Mouse (Mus musculus) cerebellum, adult 2 months (tissue): ENCODE results near the gene Cenpm. TPM values are rescaled to one million over a fixed set of nuclear protein-coding genes. Genes with fewer than 3 reads are reported as not detected.

Source experiments
- DNase-seq, 2 experiments: peaks; one replicate each; pipeline ENCODE4 v3.0.0; 2021
- H3K27ac ChIP-seq: fragments of 200-500 bp; 2 replicates; pipeline ENCODE4 v1.5.1; 2012; ENCODE audit warnings: low read length, control low read depth, inconsistent platforms; ENCODE audit not compliant: insufficient read depth
- H3K27me3 ChIP-seq: fragments of 200-500 bp; 2 replicates; pipeline ENCODE4 v1.6.1; 2012; ENCODE audit warnings: inconsistent platforms, mild to moderate bottlenecking, low read length, moderate library complexity; ENCODE audit not compliant: control insufficient read depth, insufficient read depth
- H3K4me1 ChIP-seq: fragments of 200-500 bp; 2 replicates; pipeline ENCODE4 v1.6.1; 2011; ENCODE audit warnings: low read length; ENCODE audit not compliant: control insufficient read depth, insufficient read depth
- H3K4me3 ChIP-seq: fragments of 200-500 bp; replicated peaks from 2 replicates; pipeline ENCODE3; 2011; ENCODE audit warnings: mild to moderate bottlenecking, low read depth, low read length, control low read depth; ENCODE audit not compliant: insufficient read depth
- CTCF ChIP-seq: fragments of 200-500 bp; IDR thresholded peaks from 2 replicates; pipeline ENCODE4 v1.5.1; 2011; ENCODE audit warnings: low read depth, mild to moderate bottlenecking, control low read depth, low read length, moderate library complexity, borderline replicate concordance; ENCODE audit not compliant: insufficient read depth
- POLR2A ChIP-seq: fragments of 200-500 bp; IDR thresholded peaks from 2 replicates; pipeline ENCODE4 v1.6.1; 2011; ENCODE audit warnings: low read length, control low read depth, borderline replicate concordance; ENCODE audit not compliant: insufficient read depth
- WGBS: fragments of 180-500 bp; shearing (Covaris S2); methylation state at CpG from one replicate; pipeline ENCODE4 v1.1.7; 2018; 5-methylcytosine and 5-hydroxymethylcytosine counted together
- polyA plus RNA-seq: library from polyadenylated mRNA; depleted of rRNA; stranded (reverse); fragments of >200 nt; gene quantifications from 2 replicates; pipeline ENCODE4 v1.2.3, GENCODE M21; 2012

Gene Cenpm
- polyA plus RNA-seq, 1 experiment: 3.6 TPM

- Histone ChIP-seq H3K27me3 (no peaks in the 10 kb centered on the region), H3K4me3 (peak overlapping the region; percentile 65), H3K4me1 (no peaks in the 10 kb centered on the region), H3K27ac (no peak overlapping the region)
- no peak for TF ChIP-seq CTCF
- TF ChIP-seq POLR2A: no peak
- DNase-seq: no peak
- 59% methylated on average over 3 of the region's 3 CpGs for WGBS
These were observed 1.2 kb downstream of the Cenpm start for GRCm38 (mm10) chr15:82243311-82243710.

GRCm38 (mm10) chr15:82236565-82236964 lies 8.0 kb downstream of the Cenpm start:
- H3K27ac ChIP-seq: no peak overlapping the region
- 11% methylated on average over 5 of the region's 5 CpGs for WGBS
- DNase-seq: peak; percentile 90 to 97
- H3K4me1 ChIP-seq: peaks cover 17% of the 10 kb centered on the region
- TF ChIP-seq CTCF: peak; percentile 97
- no peak for TF ChIP-seq POLR2A
- no peak overlapping the region for H3K4me3 ChIP-seq
- no peaks in the 10 kb centered on the region for H3K27me3 ChIP-seq

GRCm38 (mm10) chr15:82235661-82236060 lies 8.9 kb downstream of the Cenpm start:
- Histone ChIP-seq H3K27me3 (no peaks in the 10 kb centered on the region), H3K27ac (no peak overlapping the region), H3K4me3 (no peak overlapping the region), H3K4me1 (peaks cover 24% of the 10 kb centered on the region)
- DNase-seq: no peak
- WGBS: 84% methylated on average over 10 of the region's 10 CpGs
- TF ChIP-seq CTCF (no peak), POLR2A (no peak)

- WGBS: 46% methylated on average over 4 of the region's 4 CpGs
- TF ChIP-seq POLR2A (no peak), CTCF (no peak)
These were observed 11.9 kb downstream of the Cenpm start for GRCm38 (mm10) chr15:82232651-82233050.

GRCm38 (mm10) chr15:82231591-82232378 lies 12.8 kb downstream of the Cenpm start:
- no peak for TF ChIP-seq POLR2A
- peaks cover 28% of the 10 kb centered on the region for H3K4me1 ChIP-seq
- DNase-seq: peak; percentile 91 to 95
- WGBS: 11% methylated on average over 11 of the region's 11 CpGs
- H3K27ac ChIP-seq: peak overlapping the region; percentile 63
- no peak overlapping the region for H3K4me3 ChIP-seq
- no peaks in the 10 kb centered on the region for H3K27me3 ChIP-seq

More at GRCm38 (mm10) chr15:82232651-82233050, 11.9 kb downstream of the Cenpm start:
- Histone ChIP-seq H3K27ac (peak overlapping the region; percentile 63), H3K4me1 (peaks cover 28% of the 10 kb centered on the region), H3K4me3 (no peak overlapping the region), H3K27me3 (no peaks in the 10 kb centered on the region)
- no peak for DNase-seq

GRCm38 (mm10) chr15:82231100-82231499 lies 13.4 kb downstream of the Cenpm start:
- Histone ChIP-seq H3K27me3 (no peaks in the 10 kb centered on the region), H3K4me1 (peaks cover 28% of the 10 kb centered on the region), H3K4me3 (no peak overlapping the region), H3K27ac (no peak overlapping the region)
- DNase-seq: no peak
- no peak for TF ChIP-seq POLR2A
- no peak for TF ChIP-seq CTCF
- WGBS: 76% methylated on average over 4 of the region's 4 CpGs

- 92% methylated on average over 6 of the region's 6 CpGs for WGBS
- peaks cover 28% of the 10 kb centered on the region for H3K4me1 ChIP-seq
- no peak overlapping the region for H3K27ac ChIP-seq
- H3K27me3 ChIP-seq: no peaks in the 10 kb centered on the region
- H3K4me3 ChIP-seq: no peak overlapping the region
- TF ChIP-seq POLR2A: no peak
- no peak for TF ChIP-seq CTCF
- no peak for DNase-seq
These were observed 14.4 kb downstream of the Cenpm start for GRCm38 (mm10) chr15:82230098-82230611.

GRCm38 (mm10) chr15:82229542-82230045 lies 15.0 kb downstream of the Cenpm start:
- H3K27ac ChIP-seq: no peak overlapping the region
- WGBS: 89% methylated on average over 11 of the region's 11 CpGs
- no peak overlapping the region for H3K4me3 ChIP-seq
- H3K27me3 ChIP-seq: no peaks in the 10 kb centered on the region
- DNase-seq: no peak
- peaks cover 31% of the 10 kb centered on the region for H3K4me1 ChIP-seq
- TF ChIP-seq CTCF: no peak
- TF ChIP-seq POLR2A: no peak
